Mouse (Mus musculus): Measurements from ENCODE around the gene Gse1. TPM values are rescaled to one million over a fixed set of nuclear protein-coding genes. Genes with fewer than 3 reads are reported as not detected.
"Not testable (repeated sequence)": the region's sequence is repeated elsewhere in the genome, so short reads cannot be mapped to it uniquely, and the experiment has no call there.

The Gse1 gene
- total RNA-seq, 1 experiment from 2014 or later = 28.5 TPM

GRCm38 (mm10) chr8:120348922-120349321 lies 120.7 kb downstream of the Gse1 start:
- no peak for ATAC-seq (ENCODE audit: extremely low read depth, insufficient number of reproducible peaks, low FRiP score, poor library complexity, severe bottlenecking)

GRCm38 (mm10) chr8:120351332-120352071 lies 123.2 kb downstream of the Gse1 start:
- no peak for ATAC-seq (ENCODE audit: extremely low read depth, insufficient number of reproducible peaks, low FRiP score, poor library complexity, severe bottlenecking)

DNA sequence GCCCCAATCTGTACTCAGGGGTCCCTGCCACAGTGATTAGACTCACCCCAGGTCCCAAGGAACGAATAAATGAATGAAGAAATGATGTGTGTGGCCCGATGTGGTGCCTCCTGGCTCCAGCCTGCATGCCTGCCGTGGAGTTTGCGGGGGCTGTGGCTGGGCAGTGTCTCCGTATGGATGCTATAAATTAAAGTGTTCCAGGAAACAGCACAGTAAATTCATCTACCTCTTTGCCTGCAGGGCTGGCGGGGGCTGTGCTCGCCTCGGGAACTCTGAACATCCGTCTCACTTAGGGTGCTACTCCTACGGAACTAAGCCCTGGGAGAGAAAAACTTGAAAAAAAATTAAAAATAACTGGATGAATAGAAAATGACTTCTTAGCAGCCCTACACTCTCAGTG lies 123.8 kb downstream of the Gse1 start:
- no peak for ATAC-seq (ENCODE audit: extremely low read depth, insufficient number of reproducible peaks, low FRiP score, poor library complexity, severe bottlenecking)

GRCm38 (mm10) chr8:120356067-120356466 lies 127.8 kb downstream of the Gse1 start:
- no peak for ATAC-seq (ENCODE audit: extremely low read depth, insufficient number of reproducible peaks, low FRiP score, poor library complexity, severe bottlenecking)

GRCm38 (mm10) chr8:120357504-120357903 lies 129.2 kb downstream of the Gse1 start:
- no peak for ATAC-seq (ENCODE audit: extremely low read depth, insufficient number of reproducible peaks, low FRiP score, poor library complexity, severe bottlenecking)

GRCm38 (mm10) chr8:120361301-120361700 lies 133.0 kb downstream of the Gse1 start:
- no peak for ATAC-seq (ENCODE audit: extremely low read depth, insufficient number of reproducible peaks, low FRiP score, poor library complexity, severe bottlenecking)

DNA sequence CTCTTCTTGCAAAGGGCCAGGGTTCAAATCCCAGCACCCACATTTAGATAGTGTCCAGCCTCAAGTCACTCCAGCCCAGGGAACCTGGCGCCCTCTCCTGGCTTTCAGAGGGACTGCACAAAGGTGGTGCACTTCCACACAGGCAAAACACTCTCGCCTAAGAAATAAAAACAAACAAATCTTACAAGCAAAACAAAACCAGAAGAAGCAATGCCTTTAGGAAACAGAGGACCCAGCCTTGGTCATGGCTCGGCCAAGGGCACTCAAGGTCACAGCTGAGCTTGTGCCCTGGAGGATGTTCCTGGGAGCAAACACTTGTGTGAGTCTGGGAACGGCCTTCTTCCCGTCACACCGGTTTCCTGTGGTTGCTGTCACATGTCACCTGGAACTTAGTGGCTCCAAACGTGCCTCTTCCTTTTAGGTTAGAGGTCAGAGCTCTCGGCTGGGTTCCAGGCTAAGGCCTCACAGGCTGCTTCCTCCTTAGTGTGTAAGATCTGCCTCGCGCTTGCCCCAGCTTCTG lies 135.4 kb downstream of the Gse1 start:
- no peak for ATAC-seq (ENCODE audit: extremely low read depth, insufficient number of reproducible peaks, low FRiP score, poor library complexity, severe bottlenecking)

DNA sequence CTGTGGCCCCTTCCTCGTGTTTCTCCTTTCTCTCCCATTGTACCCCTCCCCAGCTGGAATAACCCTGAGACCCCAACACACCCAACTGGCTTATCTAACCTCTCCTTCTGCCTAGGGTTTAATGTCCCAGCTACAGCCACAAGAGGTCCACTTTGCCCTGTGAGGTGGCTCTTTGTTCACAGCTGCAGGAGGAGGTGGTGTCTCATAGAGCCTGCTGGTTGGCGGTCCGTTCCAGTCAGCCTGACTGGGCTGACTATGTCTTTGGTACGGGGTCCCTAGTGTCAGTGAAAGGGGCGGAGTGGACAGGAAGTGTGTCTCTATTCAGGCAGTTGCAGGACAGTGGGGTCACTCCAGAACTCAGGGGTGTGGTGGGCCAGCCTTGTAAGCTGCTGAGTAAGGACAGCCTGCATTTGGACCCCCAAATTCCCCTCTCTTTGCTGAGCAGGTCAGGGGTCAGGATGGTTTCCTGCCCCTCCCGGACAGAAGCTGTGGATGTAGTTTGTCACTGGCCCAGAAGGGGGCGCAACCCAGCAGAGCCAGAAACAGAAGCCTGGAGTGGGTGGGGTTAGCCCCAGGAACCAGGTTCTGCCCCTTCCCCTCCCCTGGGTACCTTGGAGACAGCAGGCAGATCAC lies 136.0 kb downstream of the Gse1 start:
- ATAC-seq (ENCODE audit: extremely low read depth, insufficient number of reproducible peaks, low FRiP score, poor library complexity, severe bottlenecking) = no peak

DNA sequence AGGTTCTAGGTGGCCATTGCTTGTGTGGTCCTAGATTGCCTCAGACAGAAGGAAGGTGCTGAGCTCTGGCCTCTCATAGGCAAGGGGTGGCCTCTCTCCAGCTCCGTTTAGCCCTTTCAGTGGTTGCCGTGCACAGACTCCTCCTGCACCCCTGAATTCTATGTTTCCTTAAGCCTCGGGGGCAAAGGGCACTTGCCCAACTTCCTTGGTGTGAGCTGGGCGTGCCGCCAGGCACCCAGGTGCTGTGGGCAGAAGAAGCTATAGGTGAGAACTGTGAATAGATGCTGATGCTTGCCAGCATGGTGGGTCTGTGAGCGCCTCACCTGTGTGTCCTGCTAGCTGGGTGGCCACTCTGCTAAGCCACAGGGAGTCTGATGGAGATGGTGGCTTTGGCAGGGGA lies 138.6 kb downstream of the Gse1 start:
- ATAC-seq (ENCODE audit: extremely low read depth, insufficient number of reproducible peaks, low FRiP score, poor library complexity, severe bottlenecking) = no peak

- ATAC-seq (ENCODE audit: extremely low read depth, insufficient number of reproducible peaks, low FRiP score, poor library complexity, severe bottlenecking) = not testable (repeated sequence)
Observed at GRCm38 (mm10) chr8:120368191-120368590, 139.9 kb downstream of the Gse1 start.

GRCm38 (mm10) chr8:120368814-120369649 lies 140.8 kb downstream of the Gse1 start:
- ATAC-seq (ENCODE audit: extremely low read depth, insufficient number of reproducible peaks, low FRiP score, poor library complexity, severe bottlenecking) = peak; percentile 62

- no peak for ATAC-seq (ENCODE audit: extremely low read depth, insufficient number of reproducible peaks, low FRiP score, poor library complexity, severe bottlenecking)
Observed at GRCm38 (mm10) chr8:120369956-120370355, 141.7 kb downstream of the Gse1 start.

DNA sequence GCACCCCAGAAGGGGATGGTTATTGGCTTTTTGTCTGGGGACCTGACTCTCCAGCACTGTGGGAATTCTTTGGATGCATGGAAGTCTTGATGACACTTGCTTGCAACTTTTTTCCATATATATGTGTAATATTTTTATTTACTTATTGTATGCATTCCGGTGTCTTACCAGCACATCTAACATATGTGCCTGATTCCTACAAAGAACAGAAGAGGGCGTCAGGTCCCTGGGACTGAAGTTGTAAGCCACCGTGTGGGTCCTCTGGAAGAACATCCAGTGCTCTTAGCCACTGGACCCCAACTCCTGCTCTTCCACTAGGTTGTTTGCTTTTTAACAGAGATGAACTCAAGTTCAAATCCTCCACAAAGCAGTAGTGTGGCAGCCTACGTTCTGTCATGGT lies 142.2 kb downstream of the Gse1 start:
- no peak for ATAC-seq (ENCODE audit: extremely low read depth, insufficient number of reproducible peaks, low FRiP score, poor library complexity, severe bottlenecking)

DNA sequence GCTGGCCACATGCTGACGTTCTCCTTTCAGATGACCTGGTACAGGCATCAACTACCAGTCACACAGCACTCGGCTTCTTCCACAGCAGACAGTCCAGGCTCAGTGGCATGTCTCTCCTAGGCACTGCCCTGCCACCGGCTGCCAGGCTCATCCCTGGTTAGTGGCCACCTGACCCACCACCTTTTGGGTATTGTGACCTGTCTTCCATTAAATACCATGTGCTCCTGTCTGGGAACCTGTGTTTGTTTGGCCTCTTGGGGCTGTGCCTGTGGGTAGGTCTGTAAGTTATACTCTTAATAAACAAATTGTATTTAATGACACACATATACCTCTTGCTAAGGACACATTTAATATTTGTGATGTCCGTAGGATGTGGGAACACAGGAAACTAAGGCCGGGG lies 142.9 kb downstream of the Gse1 start:
- ATAC-seq (ENCODE audit: extremely low read depth, insufficient number of reproducible peaks, low FRiP score, poor library complexity, severe bottlenecking) = no peak

DNA sequence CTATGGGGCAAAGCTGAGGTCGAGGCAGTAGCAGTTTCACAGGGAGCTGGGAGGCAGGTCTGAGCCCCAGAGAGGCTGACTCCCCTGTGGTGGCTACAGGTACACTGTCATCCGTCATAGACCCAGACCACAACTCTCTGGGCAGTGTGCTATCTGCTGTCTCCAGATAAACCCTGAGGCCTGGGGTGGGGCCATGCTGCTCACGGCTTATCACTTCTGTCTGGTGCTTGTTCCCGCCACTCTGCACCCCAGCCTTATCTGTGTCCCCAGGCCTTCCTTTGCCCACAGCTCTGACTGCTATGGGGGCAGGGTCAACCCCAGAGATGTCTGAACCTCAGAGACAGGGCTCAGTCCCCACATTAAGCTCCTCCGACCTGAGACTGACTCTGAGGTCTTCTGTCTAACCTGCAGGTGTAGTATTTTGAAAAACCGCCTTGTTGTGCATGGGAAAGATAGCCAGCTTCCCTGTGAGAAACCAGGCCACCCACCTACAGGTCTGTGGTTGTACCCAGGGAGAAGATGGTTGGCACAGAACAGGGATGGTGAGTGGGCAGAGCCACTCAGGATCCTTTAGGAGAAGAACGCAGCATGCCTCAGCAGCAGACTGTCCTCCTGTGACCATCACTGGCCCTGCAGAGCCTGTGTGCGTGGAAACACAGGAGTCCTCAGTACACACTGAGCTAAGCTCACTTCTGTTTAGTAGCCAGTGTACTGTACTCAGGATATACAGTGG lies 143.6 kb downstream of the Gse1 start:
- no peak for ATAC-seq (ENCODE audit: extremely low read depth, insufficient number of reproducible peaks, low FRiP score, poor library complexity, severe bottlenecking)

- no peak for ATAC-seq (ENCODE audit: extremely low read depth, insufficient number of reproducible peaks, low FRiP score, poor library complexity, severe bottlenecking)
Observed at GRCm38 (mm10) chr8:120372684-120373083, 144.4 kb downstream of the Gse1 start.

GRCm38 (mm10) chr8:120373621-120374020 lies 145.4 kb downstream of the Gse1 start:
- no peak for ATAC-seq (ENCODE audit: extremely low read depth, insufficient number of reproducible peaks, low FRiP score, poor library complexity, severe bottlenecking)

GRCm38 (mm10) chr8:120374070-120374469 lies 145.8 kb downstream of the Gse1 start:
- no peak for ATAC-seq (ENCODE audit: extremely low read depth, insufficient number of reproducible peaks, low FRiP score, poor library complexity, severe bottlenecking)

DNA sequence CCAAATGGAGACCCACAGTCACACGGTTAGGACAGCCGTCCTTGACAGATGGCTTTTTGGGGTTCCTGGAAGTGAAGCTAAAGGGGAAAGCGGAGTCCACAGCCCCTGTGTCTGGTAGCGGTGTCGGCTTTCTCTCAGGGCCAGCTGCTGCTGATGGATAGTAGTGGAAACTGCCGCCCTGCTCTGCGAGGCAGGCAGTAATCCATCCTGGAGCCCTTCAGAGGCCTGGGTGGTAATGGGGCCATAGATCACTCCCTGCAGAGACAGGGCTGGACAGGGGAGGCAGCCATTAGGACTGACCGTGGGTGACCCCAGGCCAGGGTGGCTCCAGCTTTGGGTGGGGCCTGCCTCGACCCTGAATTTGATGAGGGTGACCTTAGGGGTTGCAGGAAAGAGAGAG lies 146.3 kb downstream of the Gse1 start:
- ATAC-seq (ENCODE audit: extremely low read depth, insufficient number of reproducible peaks, low FRiP score, poor library complexity, severe bottlenecking) = no peak

Measured in neutrophil, adult 5-6 weeks (primary cell).